Mouse (Mus musculus): Measurements from ENCODE around the gene 1700001L19Rik.
A peak's percentile ranks its signal among the peaks of the same experiment; 100 is the strongest.
"Not testable (repeated sequence)": the region's sequence is repeated elsewhere in the genome, so short reads cannot be mapped to it uniquely, and the experiment has no call there.

Gene 1700001L19Rik

GRCm38 (mm10) chr13:68597199-68597598 is at the start of gene 1700001L19Rik:
Gene 1700001L19Rik (plus strand): TSS chr13:68597421.
- DNase-seq (ENCODE audit: low spot score in 2 of 2), result no peak

- DNase-seq (ENCODE audit: low spot score in 2 of 2), result not testable (repeated sequence)
Measured at GRCm38 (mm10) chr13:68553391-68553790, 43.8 kb upstream of the 1700001L19Rik start.

DNA sequence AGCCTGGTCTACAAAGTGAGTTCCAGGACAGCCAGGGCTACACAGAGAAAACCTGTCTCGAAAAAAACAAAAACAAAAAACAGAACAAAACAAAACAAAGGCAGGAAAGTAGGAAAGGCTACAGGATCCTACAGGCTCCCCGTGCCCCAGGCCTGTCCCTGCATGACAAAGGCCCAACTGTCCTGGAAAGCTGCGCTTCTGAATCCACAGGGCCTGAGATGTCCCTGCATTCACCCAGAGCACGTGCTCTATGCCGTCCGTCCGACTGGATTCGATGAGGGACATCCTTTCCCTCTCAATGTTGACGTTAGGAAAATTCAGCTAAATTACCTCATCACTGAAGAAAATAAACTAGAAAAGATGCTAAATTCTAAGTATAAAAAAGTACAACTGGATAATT is 29.1 kb upstream of the 1700001L19Rik start:
- no peak for DNase-seq (ENCODE audit: low spot score in 2 of 2)

GRCm38 (mm10) chr13:68568548-68568947 is 28.7 kb upstream of the 1700001L19Rik start:
- no peak for DNase-seq (ENCODE audit: low spot score in 2 of 2)

DNA sequence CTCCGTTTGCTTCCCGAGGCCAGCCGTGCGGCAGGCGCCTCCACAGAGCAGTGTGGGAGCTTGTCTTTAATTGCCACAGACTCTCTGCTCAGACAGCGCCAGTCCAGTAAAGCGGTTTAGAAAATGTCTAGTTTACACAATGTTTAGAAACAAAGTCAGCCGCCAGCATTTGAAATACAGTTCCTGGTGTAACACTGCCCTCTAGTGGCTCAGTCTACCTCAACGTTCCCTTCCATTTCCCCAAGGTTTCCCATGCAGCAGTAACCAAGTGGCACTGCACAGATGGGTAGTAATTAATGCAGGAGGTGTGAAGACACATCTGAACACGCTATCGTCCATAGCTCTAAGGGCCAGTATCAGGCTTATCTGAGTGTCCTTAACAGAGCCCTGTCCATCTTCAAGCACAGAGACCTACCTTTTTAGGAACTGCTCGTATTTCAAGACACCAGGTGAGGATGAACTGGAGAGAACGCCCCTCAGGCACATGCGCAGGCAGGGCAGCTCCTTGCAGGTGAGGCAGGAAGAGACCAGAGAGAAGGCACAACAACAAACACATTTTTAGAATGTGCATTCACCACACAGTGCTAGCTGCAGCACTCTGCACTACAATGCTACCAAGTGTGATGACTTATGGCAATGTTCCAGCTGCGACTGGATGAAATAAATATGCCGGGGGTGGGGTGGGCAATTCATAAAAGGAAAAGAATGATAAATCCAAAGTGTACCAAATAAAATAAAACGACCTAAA is 27.5 kb upstream of the 1700001L19Rik start:
- DNase-seq (ENCODE audit: low spot score in 2 of 2), result peak; percentile 48 to 64

GRCm38 (mm10) chr13:68572247-68572646 is 25.0 kb upstream of the 1700001L19Rik start:
- DNase-seq (ENCODE audit: low spot score in 2 of 2), result no peak

DNA sequence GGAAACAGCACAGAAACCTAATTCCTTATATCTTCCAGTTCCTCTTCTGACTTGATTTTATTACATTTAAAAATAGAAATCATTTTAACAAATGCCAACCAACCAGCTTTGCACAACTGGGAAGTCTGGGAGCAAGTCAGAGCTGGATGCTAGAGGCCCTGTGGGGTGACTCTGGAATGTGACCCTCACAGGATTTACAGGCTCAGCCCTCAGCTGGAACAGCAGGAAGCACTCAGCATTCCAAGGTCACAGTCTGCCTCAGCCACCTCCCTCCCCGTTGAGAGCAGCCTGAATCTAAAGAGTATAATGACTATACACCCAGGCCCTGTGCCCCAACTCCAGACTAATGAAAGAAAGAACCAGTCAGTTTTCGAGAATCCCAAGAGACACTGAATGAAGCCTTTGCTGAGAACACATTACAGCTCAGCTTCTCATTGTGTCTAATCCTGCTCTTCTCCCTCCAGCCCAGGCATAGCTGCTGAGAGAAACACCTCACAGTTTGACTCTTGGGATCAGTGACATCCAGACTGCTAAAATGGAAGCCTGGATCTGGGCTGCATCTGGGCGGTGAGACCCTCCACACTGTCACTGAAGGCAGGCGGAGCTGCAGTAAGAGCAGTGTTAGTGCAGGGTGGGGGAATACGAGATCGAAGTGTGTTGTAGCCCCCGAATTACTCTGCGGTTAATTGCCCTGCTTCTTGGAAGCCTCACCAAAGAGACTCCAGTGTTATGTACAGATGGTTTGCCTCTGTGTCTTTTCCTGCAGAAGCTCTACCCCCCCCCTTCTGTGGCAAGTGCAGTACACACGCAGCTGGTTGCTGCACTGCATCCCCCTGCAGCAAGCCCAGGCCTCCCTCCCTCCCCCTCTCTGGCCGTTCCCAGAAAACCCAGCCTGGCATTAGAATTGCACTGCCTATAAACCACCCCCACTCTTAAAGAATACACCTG is 24.0 kb upstream of the 1700001L19Rik start:
- DNase-seq (ENCODE audit: low spot score in 2 of 2), result no peak

DNA sequence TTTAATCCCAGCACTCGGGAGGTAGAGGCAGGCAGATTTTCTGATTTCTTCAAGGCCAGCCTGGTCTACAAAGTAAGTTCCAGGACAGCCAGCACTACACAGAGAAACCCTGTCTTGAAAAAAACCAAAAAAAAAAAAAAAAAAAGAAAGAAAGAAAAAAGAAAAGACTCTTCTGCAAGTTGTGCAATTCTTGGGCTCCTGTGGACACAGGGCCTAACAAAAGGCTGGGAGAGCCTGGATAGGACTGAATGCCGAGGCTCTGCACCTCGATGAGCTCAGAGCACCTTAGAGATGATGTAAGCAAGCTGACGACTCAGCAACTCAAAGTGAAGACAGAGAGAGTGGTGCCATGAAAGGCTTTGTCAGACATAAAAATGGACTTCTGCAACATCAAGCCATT is 22.8 kb upstream of the 1700001L19Rik start:
- no peak for DNase-seq (ENCODE audit: low spot score in 2 of 2)

DNA sequence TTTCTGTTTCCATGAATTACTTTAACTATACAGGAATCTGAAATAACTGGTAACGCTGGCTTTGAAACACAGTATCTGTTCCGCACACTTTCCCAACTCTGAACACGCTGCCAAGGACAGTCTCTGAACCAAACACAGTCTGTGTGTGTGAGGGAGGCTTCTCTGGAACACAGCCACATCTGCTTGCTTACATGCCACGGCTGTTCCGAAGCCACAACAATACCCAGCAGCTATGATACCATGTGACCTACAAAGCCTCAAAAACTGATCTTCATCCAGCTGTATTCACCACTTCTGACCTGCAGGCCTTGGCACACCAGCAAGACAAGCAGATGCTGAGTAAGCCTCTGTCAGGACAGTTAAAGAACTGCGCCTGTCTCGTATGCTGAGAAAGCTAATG is 19.3 kb upstream of the 1700001L19Rik start:
- no peak for DNase-seq (ENCODE audit: low spot score in 2 of 2)

- DNase-seq (ENCODE audit: low spot score in 2 of 2), result no peak
Measured at GRCm38 (mm10) chr13:68581086-68581740, 16.0 kb upstream of the 1700001L19Rik start.

GRCm38 (mm10) chr13:68581747-68582516 is 15.3 kb upstream of the 1700001L19Rik start, which contains the start of the genes Mtrr and Fastkd3:
Gene Mtrr (minus strand): TSS chr13:68582149.
Gene Fastkd3 (plus strand): TSS chr13:68582234.
- peak; percentile 97 to 98 for DNase-seq (ENCODE audit: low spot score in 2 of 2)

GRCm38 (mm10) chr13:68582517-68582780 is 14.8 kb upstream of the 1700001L19Rik start:
- DNase-seq (ENCODE audit: low spot score in 2 of 2), result no peak

DNA sequence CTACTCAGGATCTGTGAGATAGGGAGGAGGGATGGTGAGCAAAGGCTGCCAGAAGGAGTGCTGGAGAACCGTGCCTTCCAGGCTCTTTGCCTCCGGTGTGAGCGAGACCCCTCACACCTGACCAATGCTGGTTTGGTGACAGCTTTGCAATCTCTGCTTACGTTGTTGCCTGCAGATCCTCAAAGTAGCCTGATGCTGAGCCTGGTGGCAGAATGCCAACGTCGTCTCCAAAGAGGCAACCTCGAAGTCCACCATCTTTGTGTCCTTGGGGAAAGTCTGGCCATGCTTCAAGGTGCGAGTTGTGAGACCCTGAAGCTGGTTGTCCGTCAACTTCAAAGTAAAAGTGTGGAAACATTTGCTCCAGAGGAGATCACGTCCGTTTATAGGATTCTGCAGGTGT is 13.3 kb upstream of the 1700001L19Rik start:
- no peak for DNase-seq (ENCODE audit: low spot score in 2 of 2)

GRCm38 (mm10) chr13:68585441-68585840 is 11.8 kb upstream of the 1700001L19Rik start:
- DNase-seq (ENCODE audit: low spot score in 2 of 2), result no peak

- no peak for DNase-seq (ENCODE audit: low spot score in 2 of 2)
Measured at GRCm38 (mm10) chr13:68588352-68588751, 8.9 kb upstream of the 1700001L19Rik start.

DNA sequence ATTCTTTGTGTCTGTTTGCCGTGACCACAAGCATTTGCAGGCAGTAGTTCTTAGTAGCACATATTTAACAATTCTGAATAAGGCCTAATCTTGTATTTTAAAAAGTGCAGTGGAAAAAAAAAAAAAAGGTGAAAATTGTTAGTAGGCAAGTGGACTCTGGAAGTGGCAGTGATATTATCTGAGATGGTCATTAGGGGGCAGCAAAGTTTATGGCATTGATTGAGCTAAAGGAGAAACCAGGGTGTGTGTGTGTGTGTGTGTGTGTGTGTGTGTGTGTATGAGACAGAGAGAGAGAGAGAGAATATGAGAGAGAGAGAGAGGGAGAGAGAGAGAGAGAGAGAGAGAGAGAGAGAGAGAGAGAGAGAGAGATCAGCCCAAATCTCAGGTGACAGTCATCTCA is 3.4 kb upstream of the 1700001L19Rik start:
- DNase-seq (ENCODE audit: low spot score in 2 of 2), result no peak

- DNase-seq (ENCODE audit: low spot score in 2 of 2), result no peak
Measured at GRCm38 (mm10) chr13:68597667-68598066, 446 bp downstream of the 1700001L19Rik start.

- no peak for DNase-seq (ENCODE audit: low spot score in 2 of 2)
Measured at GRCm38 (mm10) chr13:68598953-68599352, 1.7 kb downstream of the 1700001L19Rik start.

GRCm38 (mm10) chr13:68601184-68601583 is 4.0 kb downstream of the 1700001L19Rik start:
- peak in 1 of 2 experiments; percentile 52 for DNase-seq (ENCODE audit: low spot score in 2 of 2)

GRCm38 (mm10) chr13:68603085-68603484 is 5.9 kb downstream of the 1700001L19Rik start:
- no peak for DNase-seq (ENCODE audit: low spot score in 2 of 2)

DNA sequence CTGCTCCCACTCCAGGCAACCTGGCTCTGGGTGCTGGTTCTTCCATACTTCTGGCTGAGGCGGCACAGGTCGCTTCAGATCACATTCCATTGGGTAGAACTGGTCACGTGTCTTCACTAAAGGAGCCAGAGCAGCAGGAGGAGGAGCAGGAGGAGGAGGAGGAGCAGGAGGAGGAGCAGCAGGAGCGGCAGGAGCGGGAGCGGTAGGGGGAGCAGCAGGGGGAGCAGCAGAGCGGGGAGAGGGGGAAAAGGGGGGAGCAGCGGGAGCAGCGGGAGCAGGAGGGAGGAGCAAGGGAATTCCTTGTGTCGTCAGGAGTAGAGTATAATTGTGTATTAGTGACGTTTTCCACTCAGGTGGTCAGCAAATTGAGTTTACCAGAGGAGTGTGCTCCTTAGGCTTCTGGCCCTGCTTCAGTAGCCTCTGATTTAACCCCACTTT is 8.5 kb downstream of the 1700001L19Rik start:
- no peak for DNase-seq (ENCODE audit: low spot score in 2 of 2)
